Mouse (Mus musculus) thymus, adult 2 months (tissue): ENCODE data around the gene Ier2.

Source experiments
- CTCF ChIP-seq: fragments of 200-500 bp; IDR thresholded peaks from 2 replicates; pipeline ENCODE4 v1.5.1; 2012; ENCODE audit warnings: mild to moderate bottlenecking, control low read depth, low read length, moderate library complexity, borderline replicate concordance; ENCODE audit not compliant: control insufficient read depth, poor library complexity, insufficient read depth; ENCODE audit errors: extremely low read depth
- POLR2A ChIP-seq: fragments of 200-500 bp; IDR thresholded peaks from 2 replicates; pipeline ENCODE4 v1.6.1; 2012; ENCODE audit warnings: mild to moderate bottlenecking, low read length, control low read depth, moderate library complexity; ENCODE audit not compliant: control insufficient read depth, poor library complexity, insufficient read depth; ENCODE audit errors: extremely low read depth

- TF ChIP-seq CTCF: no peak
- TF ChIP-seq POLR2A: no peak
Observed at GRCm38 (mm10) chr8:84657203-84657602, 5.4 kb downstream of the Ier2 start.
